Mouse (Mus musculus): ENCODE data around the gene Spag9. TPM values are rescaled to one million over a fixed set of nuclear protein-coding genes. Genes with fewer than 3 reads are reported as not detected.
"Not testable (repeated sequence)": the region's sequence is repeated elsewhere in the genome, so short reads cannot be mapped to it uniquely, and the experiment has no call there.

Spag9 gene
- polyA plus RNA-seq, 1 experiment from 2014 or later: 30.7 TPM

GRCm38 (mm10) chr11:94086966-94087365, 91.1 kb downstream of the Spag9 start:
- not testable (repeated sequence) for H3K9ac ChIP-seq; H3K27ac ChIP-seq; H3K4me1 ChIP-seq (replicated peaks); H3K27me3 ChIP-seq (replicated peaks); H3K9me3 ChIP-seq; ATAC-seq; H3K4me2 ChIP-seq (replicated peaks); H3K4me3 ChIP-seq (replicated peaks)
- peaks cover 16% of the 10 kb centered on the region for H3K36me3 ChIP-seq
- WGBS: 81% methylated on average over 2 of the region's 2 CpGs

- peaks cover 16% of the 10 kb centered on the region for H3K36me3 ChIP-seq
- H3K4me3 ChIP-seq (replicated peaks): no peak overlapping the region
These were observed 94.6 kb downstream of the Spag9 start for GRCm38 (mm10) chr11:94090496-94090895.

GRCm38 (mm10) chr11:94097489-94097888, 101.6 kb downstream of the Spag9 start:
- Histone ChIP-seq H3K27ac (no peak overlapping the region), H3K4me1 (replicated peaks) (no peaks in the 10 kb centered on the region), H3K27me3 (replicated peaks) (no peaks in the 10 kb centered on the region), H3K9ac (no peak overlapping the region), H3K9me3 (no peaks in the 10 kb centered on the region), H3K36me3 (peaks cover 18% of the 10 kb centered on the region; the same call in 1 of the 2 replicates), H3K4me2 (replicated peaks) (no peak overlapping the region), H3K4me3 (replicated peaks) (no peak overlapping the region)
- 85% methylated on average over 3 of the region's 3 CpGs for WGBS
- no peak for ATAC-seq

More at GRCm38 (mm10) chr11:94090496-94090895, 94.6 kb downstream of the Spag9 start:
- Histone ChIP-seq H3K9ac (no peak overlapping the region), H3K4me1 (replicated peaks) (no peaks in the 10 kb centered on the region), H3K9me3 (no peaks in the 10 kb centered on the region), H3K27me3 (replicated peaks) (no peaks in the 10 kb centered on the region), H3K4me2 (replicated peaks) (no peak overlapping the region), H3K27ac (no peak overlapping the region)
- 83% methylated on average over 4 of the region's 4 CpGs for WGBS
- no peak for ATAC-seq

- Histone ChIP-seq H3K36me3 (peaks cover 18% of the 10 kb centered on the region; the same call in 1 of the 2 replicates), H3K4me1 (replicated peaks) (no peaks in the 10 kb centered on the region), H3K4me2 (replicated peaks) (no peak overlapping the region), H3K27ac (no peak overlapping the region), H3K9ac (no peak overlapping the region), H3K27me3 (replicated peaks) (no peaks in the 10 kb centered on the region), H3K9me3 (no peaks in the 10 kb centered on the region), H3K4me3 (replicated peaks) (no peak overlapping the region)
- no peak for ATAC-seq
- 98% methylated on average over 5 of the region's 5 CpGs for WGBS
These were observed 102.9 kb downstream of the Spag9 start for GRCm38 (mm10) chr11:94098840-94099239.

- Histone ChIP-seq H3K9ac (no peak overlapping the region), H3K9me3 (no peaks in the 10 kb centered on the region), H3K36me3 (peaks cover 6% of the 10 kb centered on the region; the same call in 1 of the 2 replicates), H3K4me3 (replicated peaks) (no peak overlapping the region), H3K27ac (no peak overlapping the region), H3K27me3 (replicated peaks) (no peaks in the 10 kb centered on the region), H3K4me1 (replicated peaks) (no peaks in the 10 kb centered on the region), H3K4me2 (replicated peaks) (no peak overlapping the region)
- WGBS: 69% methylated on average over 2 of the region's 2 CpGs
- no peak for ATAC-seq
These were observed 117.9 kb downstream of the Spag9 start for GRCm38 (mm10) chr11:94113795-94114194.

GRCm38 (mm10) chr11:94115408-94115807, 119.5 kb downstream of the Spag9 start:
- Histone ChIP-seq H3K9me3 (no peaks in the 10 kb centered on the region), H3K4me1 (replicated peaks) (no peaks in the 10 kb centered on the region), H3K27me3 (replicated peaks) (no peaks in the 10 kb centered on the region), H3K27ac (no peak overlapping the region), H3K9ac (no peak overlapping the region), H3K4me2 (replicated peaks) (no peak overlapping the region), H3K4me3 (replicated peaks) (no peak overlapping the region), H3K36me3 (0 out of 2 replicates have a peak, but pooled peaks cover 6% of the 10 kb centered on the region)
- WGBS: 94% methylated on average over 5 of the region's 5 CpGs
- ATAC-seq: no peak

- Histone ChIP-seq H3K27ac (no peak overlapping the region), H3K27me3 (replicated peaks) (no peaks in the 10 kb centered on the region), H3K4me3 (replicated peaks) (no peak overlapping the region), H3K4me2 (replicated peaks) (no peak overlapping the region), H3K9ac (no peak overlapping the region), H3K36me3 (0 out of 2 replicates have a peak, but pooled peaks cover 9% of the 10 kb centered on the region), H3K9me3 (no peaks in the 10 kb centered on the region), H3K4me1 (replicated peaks) (no peaks in the 10 kb centered on the region)
- ATAC-seq: no peak
- 94% methylated on average over 7 of the region's 7 CpGs for WGBS
These were observed 120.8 kb downstream of the Spag9 start for GRCm38 (mm10) chr11:94116655-94117054.

GRCm38 (mm10) chr11:94117836-94118235, 121.9 kb downstream of the Spag9 start:
- H3K36me3 ChIP-seq: peaks cover 13% of the 10 kb centered on the region; the same call in 1 of the 2 replicates
- no peak overlapping the region for H3K9ac ChIP-seq
- H3K4me1 ChIP-seq (replicated peaks): no peaks in the 10 kb centered on the region
- no peak overlapping the region for H3K4me3 ChIP-seq (replicated peaks)
- WGBS: 96% methylated on average over 6 of the region's 6 CpGs
- no peaks in the 10 kb centered on the region for H3K27me3 ChIP-seq (replicated peaks)
- H3K4me2 ChIP-seq (replicated peaks): no peak overlapping the region
- no peak overlapping the region for H3K27ac ChIP-seq
- no peak for ATAC-seq
- no peaks in the 10 kb centered on the region for H3K9me3 ChIP-seq

GRCm38 (mm10) chr11:94118612-94119011, 122.7 kb downstream of the Spag9 start:
- H3K4me3 ChIP-seq (replicated peaks): no peak overlapping the region
- H3K4me1 ChIP-seq (replicated peaks): no peaks in the 10 kb centered on the region
- H3K9ac ChIP-seq: no peak overlapping the region
- H3K4me2 ChIP-seq (replicated peaks): no peak overlapping the region
- no peak for ATAC-seq
- H3K27me3 ChIP-seq (replicated peaks): no peaks in the 10 kb centered on the region
- no peak overlapping the region for H3K27ac ChIP-seq
- H3K36me3 ChIP-seq: peaks cover 10% of the 10 kb centered on the region; the same call in 1 of the 2 replicates
- no peaks in the 10 kb centered on the region for H3K9me3 ChIP-seq

GRCm38 (mm10) chr11:94120690-94121089, 124.8 kb downstream of the Spag9 start:
- H3K4me3 ChIP-seq (replicated peaks): no peak overlapping the region

GRCm38 (mm10) chr11:94121501-94121900, 125.6 kb downstream of the Spag9 start:
- no peaks in the 10 kb centered on the region for H3K9me3 ChIP-seq
- H3K4me2 ChIP-seq (replicated peaks): no peak overlapping the region
- H3K36me3 ChIP-seq: peaks cover 10% of the 10 kb centered on the region; the same call in 1 of the 2 replicates
- no peak overlapping the region for H3K9ac ChIP-seq
- no peak overlapping the region for H3K4me3 ChIP-seq (replicated peaks)
- no peak for ATAC-seq
- H3K4me1 ChIP-seq (replicated peaks): no peaks in the 10 kb centered on the region
- H3K27me3 ChIP-seq (replicated peaks): no peaks in the 10 kb centered on the region
- H3K27ac ChIP-seq: no peak overlapping the region
- WGBS: 91% methylated on average over 10 of the region's 10 CpGs

More at GRCm38 (mm10) chr11:94120690-94121089, 124.8 kb downstream of the Spag9 start:
- WGBS: 93% methylated on average over 3 of the region's 3 CpGs
- H3K9me3 ChIP-seq: no peaks in the 10 kb centered on the region
- no peak overlapping the region for H3K4me2 ChIP-seq (replicated peaks)
- peaks cover 10% of the 10 kb centered on the region; the same call in 1 of the 2 replicates for H3K36me3 ChIP-seq
- H3K9ac ChIP-seq: no peak overlapping the region
- H3K27ac ChIP-seq: no peak overlapping the region
- H3K4me1 ChIP-seq (replicated peaks): no peaks in the 10 kb centered on the region
- H3K27me3 ChIP-seq (replicated peaks): no peaks in the 10 kb centered on the region
- no peak for ATAC-seq

GRCm38 (mm10) chr11:94122341-94123030, 126.6 kb downstream of the Spag9 start:
- no peak for ATAC-seq
- Histone ChIP-seq H3K36me3 (peaks cover 7% of the 10 kb centered on the region; the same call in 1 of the 2 replicates), H3K4me1 (replicated peaks) (no peaks in the 10 kb centered on the region), H3K4me3 (replicated peaks) (no peak overlapping the region), H3K9ac (no peak overlapping the region), H3K4me2 (replicated peaks) (no peak overlapping the region), H3K9me3 (no peaks in the 10 kb centered on the region), H3K27ac (no peak overlapping the region), H3K27me3 (replicated peaks) (no peaks in the 10 kb centered on the region)
- 93% methylated on average over 9 of the region's 9 CpGs for WGBS

- Histone ChIP-seq H3K4me3 (replicated peaks) (no peak overlapping the region), H3K9ac (no peak overlapping the region), H3K27ac (no peak overlapping the region), H3K9me3 (no peaks in the 10 kb centered on the region), H3K27me3 (replicated peaks) (no peaks in the 10 kb centered on the region), H3K36me3 (peaks cover 4% of the 10 kb centered on the region; the same call in 1 of the 2 replicates), H3K4me2 (replicated peaks) (no peak overlapping the region), H3K4me1 (replicated peaks) (no peaks in the 10 kb centered on the region)
- WGBS: 92% methylated on average over 9 of the region's 9 CpGs
- ATAC-seq: no peak
These were observed 130.8 kb downstream of the Spag9 start for GRCm38 (mm10) chr11:94126701-94127100.
